Mouse (Mus musculus) neural tube, embryonic 12.5 days (tissue): ENCODE results near the gene Ccdc107. TPM values are rescaled to one million over a fixed set of nuclear protein-coding genes. Genes with fewer than 3 reads are reported as not detected.
A peak's percentile ranks its signal among the peaks of the same experiment; 100 is the strongest.

Experiments
- ATAC-seq: fragments of 200-750 bp; cut with Nextera tagmentation; 2 replicates; pipeline ENCODE4 v1.8.0; 2017; ENCODE audit warnings: low read depth, mild to moderate bottlenecking, moderate TSS enrichment, moderate library complexity; ENCODE audit not compliant: low FRiP score
- H3K27ac ChIP-seq: fragments of 300-500 bp; sonication (generic); 2 replicates; pipeline ENCODE4 v1.5.1; 2016
- H3K27me3 ChIP-seq: fragments of 300-500 bp; sonication (generic); replicated peaks from 2 replicates; pipeline ENCODE4 v1.6.1; 2016; ENCODE audit warnings: mild to moderate bottlenecking
- H3K36me3 ChIP-seq: fragments of 300-500 bp; sonication (generic); 2 replicates; pipeline ENCODE4 v1.6.1; 2016; ENCODE audit warnings: mild to moderate bottlenecking
- H3K4me1 ChIP-seq: fragments of 300-500 bp; sonication (generic); 2 replicates; pipeline ENCODE4 v1.6.1; 2016
- H3K4me2 ChIP-seq: fragments of 300-500 bp; sonication (generic); replicated peaks from 2 replicates; pipeline ENCODE4 v1.6.1; 2016; ENCODE audit warnings: mild to moderate bottlenecking
- H3K4me3 ChIP-seq: fragments of 300-500 bp; sonication (generic); 2 replicates; pipeline ENCODE4 v1.5.1; 2016
- H3K9ac ChIP-seq: fragments of 300-500 bp; sonication (generic); 2 replicates; pipeline ENCODE4 v1.6.1; 2016; ENCODE audit warnings: mild to moderate bottlenecking
- H3K9me3 ChIP-seq: fragments of 300-500 bp; sonication (generic); 2 replicates; pipeline ENCODE4 v1.6.1; 2016; ENCODE audit warnings: mild to moderate bottlenecking
- WGBS: fragments of 180-500 bp; shearing (Covaris S2); methylation state at CpG from one replicate; pipeline ENCODE4 v1.1.7; 2016; 5-methylcytosine and 5-hydroxymethylcytosine counted together
- polyA plus RNA-seq: library from polyadenylated mRNA; unstranded; fragments of >200 nt; fragmentation: Nextera tagmentation; extraction: Ambion mirVana; gene quantifications from 2 replicates; pipeline ENCODE4 v1.2.1, GENCODE M21; 2016

Gene Ccdc107
- polyA plus RNA-seq, 1 experiment from 2014 or later = 54.6 TPM

- H3K27ac ChIP-seq = no peak overlapping the region
- H3K4me2 ChIP-seq = no peak overlapping the region
- H3K9ac ChIP-seq = no peak overlapping the region
- no peak overlapping the region for H3K4me3 ChIP-seq
- H3K4me1 ChIP-seq = peaks cover 12% of the 10 kb centered on the region
- WGBS = 90% methylated on average over 5 of the region's 5 CpGs
- no peak for ATAC-seq
- H3K27me3 ChIP-seq = no peaks in the 10 kb centered on the region
- H3K9me3 ChIP-seq = no peaks in the 10 kb centered on the region
- H3K36me3 ChIP-seq = peaks cover 5% of the 10 kb centered on the region; the same call in 1 of the 2 replicates
Measured at GRCm38 (mm10) chr4:43490801-43491200, 1.9 kb upstream of the Ccdc107 start.

- ATAC-seq = no peak
- no peak overlapping the region; the same call in 1 of the 2 replicates for H3K27ac ChIP-seq
Measured at GRCm38 (mm10) chr4:43492101-43492820, 439 bp upstream of the Ccdc107 start.

GRCm38 (mm10) chr4:43493186-43493845 is 616 bp downstream of the Ccdc107 start:
- Histone ChIP-seq H3K9me3 (no peaks in the 10 kb centered on the region), H3K27ac (peak overlapping the region; percentile 54; the same call in 1 of the 2 replicates), H3K4me1 (peaks cover 25% of the 10 kb centered on the region), H3K27me3 (no peaks in the 10 kb centered on the region), H3K4me2 (peak overlapping the region; percentile 73), H3K9ac (peak overlapping the region; percentile 69), H3K36me3 (peaks cover 11% of the 10 kb centered on the region; the same call in 1 of the 2 replicates), H3K4me3 (peak overlapping the region; percentile 76)
- ATAC-seq = peak; percentile 91
- WGBS = under 1% methylated on average over 47 of the region's 47 CpGs

More at GRCm38 (mm10) chr4:43492101-43492820, 439 bp upstream of the Ccdc107 start:
- 46% methylated on average over 12 of the region's 12 CpGs for WGBS
- Histone ChIP-seq H3K9me3 (no peaks in the 10 kb centered on the region), H3K9ac (no peak overlapping the region), H3K4me1 (peaks cover 14% of the 10 kb centered on the region), H3K36me3 (peaks cover 11% of the 10 kb centered on the region; the same call in 1 of the 2 replicates), H3K4me2 (peak overlapping the region; percentile 73), H3K4me3 (peak overlapping the region; percentile 24; the same call in 1 of the 2 replicates), H3K27me3 (no peaks in the 10 kb centered on the region)

GRCm38 (mm10) chr4:43493846-43494240 is 1.1 kb downstream of the Ccdc107 start:
- no peak for ATAC-seq
- H3K9me3 ChIP-seq = no peaks in the 10 kb centered on the region
- H3K4me2 ChIP-seq = peak overlapping the region; percentile 73
- peaks cover 30% of the 10 kb centered on the region for H3K4me1 ChIP-seq
- 3% methylated on average over 9 of the region's 9 CpGs for WGBS
- peak overlapping the region; percentile 54; the same call in 1 of the 2 replicates for H3K27ac ChIP-seq
- no peaks in the 10 kb centered on the region for H3K27me3 ChIP-seq
- H3K4me3 ChIP-seq = peak overlapping the region; percentile 76
- peaks cover 11% of the 10 kb centered on the region; the same call in 1 of the 2 replicates for H3K36me3 ChIP-seq
- H3K9ac ChIP-seq = peak overlapping the region; percentile 69

GRCm38 (mm10) chr4:43496587-43496986 is 3.9 kb downstream of the Ccdc107 start:
- WGBS = 69% methylated on average over 6 of the region's 6 CpGs
- H3K4me3 ChIP-seq = no peak overlapping the region
- H3K27ac ChIP-seq = no peak overlapping the region
- no peaks in the 10 kb centered on the region for H3K9me3 ChIP-seq
- H3K9ac ChIP-seq = no peak overlapping the region
- H3K4me1 ChIP-seq = peaks cover 36% of the 10 kb centered on the region
- H3K27me3 ChIP-seq = no peaks in the 10 kb centered on the region
- no peak for ATAC-seq
- H3K36me3 ChIP-seq = peaks cover 11% of the 10 kb centered on the region; the same call in 1 of the 2 replicates
- H3K4me2 ChIP-seq = no peak overlapping the region

- Histone ChIP-seq H3K27ac (no peak overlapping the region), H3K4me1 (peaks cover 36% of the 10 kb centered on the region), H3K4me3 (0 out of 2 replicates have a peak overlapping the region, but pooled peaks have one; percentile 57), H3K4me2 (peak overlapping the region; percentile 80), H3K9me3 (no peaks in the 10 kb centered on the region), H3K36me3 (peaks cover 11% of the 10 kb centered on the region; the same call in 1 of the 2 replicates), H3K27me3 (peaks cover 5% of the 10 kb centered on the region; the same call in 1 of the 2 replicates), H3K9ac (no peak overlapping the region)
- ATAC-seq = no peak
- WGBS = 95% methylated on average over 8 of the region's 8 CpGs
Measured at GRCm38 (mm10) chr4:43497405-43497804, 4.7 kb downstream of the Ccdc107 start.

GRCm38 (mm10) chr4:43497946-43498345 is 5.2 kb downstream of the Ccdc107 start:
- H3K9ac ChIP-seq = 0 out of 2 replicates have a peak overlapping the region, but pooled peaks have one; percentile 26
- peak overlapping the region; percentile 57; the same call in 1 of the 2 replicates for H3K4me3 ChIP-seq
- peak overlapping the region; percentile 80 for H3K4me2 ChIP-seq
- no peak for ATAC-seq
- H3K36me3 ChIP-seq = peaks cover 11% of the 10 kb centered on the region; the same call in 1 of the 2 replicates
- H3K4me1 ChIP-seq = peaks cover 36% of the 10 kb centered on the region
- peaks cover 5% of the 10 kb centered on the region; the same call in 1 of the 2 replicates for H3K27me3 ChIP-seq
- WGBS = 75% methylated on average over 4 of the region's 4 CpGs
- H3K27ac ChIP-seq = no peak overlapping the region
- H3K9me3 ChIP-seq = no peaks in the 10 kb centered on the region

- Histone ChIP-seq H3K4me1 (peaks cover 34% of the 10 kb centered on the region), H3K27ac (no peak overlapping the region), H3K36me3 (peaks cover 11% of the 10 kb centered on the region; the same call in 1 of the 2 replicates), H3K27me3 (peaks cover 5% of the 10 kb centered on the region; the same call in 1 of the 2 replicates), H3K9ac (peak overlapping the region; percentile 59), H3K9me3 (no peaks in the 10 kb centered on the region), H3K4me3 (peak overlapping the region; percentile 57), H3K4me2 (peak overlapping the region; percentile 80)
- WGBS = 13% methylated on average over 8 of the region's 8 CpGs
- peak; percentile 54; the same call in 1 of the 2 replicates for ATAC-seq
Measured at GRCm38 (mm10) chr4:43498983-43499382, 6.3 kb downstream of the Ccdc107 start.

GRCm38 (mm10) chr4:43499407-43500333 is 7.0 kb downstream of the Ccdc107 start, which contains the start of gene Arhgef39:
Gene Arhgef39, minus strand, starts transcription at chr4:43499695.
- Histone ChIP-seq H3K27ac (no peak within 1 kb of the TSS), H3K4me1 (peaks cover 28% of the 10 kb centered on the region), H3K4me3 (peak within 1 kb of the TSS; percentile 57), H3K4me2 (peak within 1 kb of the TSS; percentile 80), H3K9ac (peak within 1 kb of the TSS; percentile 59), H3K9me3 (no peaks in the 10 kb centered on the region), H3K36me3 (peaks cover 11% of the 10 kb centered on the region; the same call in 1 of the 2 replicates), H3K27me3 (peaks cover 5% of the 10 kb centered on the region; the same call in 1 of the 2 replicates)
- 7% methylated on average over 50 of the region's 50 CpGs for WGBS
- ATAC-seq = peak; percentile 88

- Histone ChIP-seq H3K4me2 (no peak overlapping the region), H3K36me3 (no peaks in the 10 kb centered on the region), H3K9me3 (no peaks in the 10 kb centered on the region), H3K27ac (no peak overlapping the region), H3K9ac (no peak overlapping the region), H3K27me3 (peaks cover 22% of the 10 kb centered on the region), H3K4me3 (no peak overlapping the region), H3K4me1 (peaks cover 17% of the 10 kb centered on the region)
- WGBS = 73% methylated on average over 2 of the region's 2 CpGs
- ATAC-seq = no peak
Measured at GRCm38 (mm10) chr4:43503041-43503440, 10.3 kb downstream of the Ccdc107 start.

- H3K9ac ChIP-seq = no peak overlapping the region
- no peak overlapping the region for H3K4me3 ChIP-seq
- peaks cover 17% of the 10 kb centered on the region for H3K4me1 ChIP-seq
- H3K4me2 ChIP-seq = no peak overlapping the region
- H3K36me3 ChIP-seq = no peaks in the 10 kb centered on the region
- H3K27me3 ChIP-seq = peaks cover 26% of the 10 kb centered on the region
- WGBS = 88% methylated on average over 6 of the region's 6 CpGs
- no peak overlapping the region for H3K27ac ChIP-seq
- no peak for ATAC-seq
- H3K9me3 ChIP-seq = no peaks in the 10 kb centered on the region
Measured at GRCm38 (mm10) chr4:43503506-43503905, 10.8 kb downstream of the Ccdc107 start.
